Mouse (Mus musculus) kidney, adult 2 months (tissue): ENCODE data around the gene Ttn.

Experiments used
- CTCF ChIP-seq: fragments of 200-500 bp; conservative IDR thresholded peaks from 2 replicates; pipeline ENCODE4 v1.5.1; 2011; ENCODE audit warnings: low read depth, mild to moderate bottlenecking, control low read depth, low read length, moderate library complexity, mixed read lengths; ENCODE audit not compliant: insufficient read depth, insufficient read length
- POLR2A ChIP-seq: fragments of 200-500 bp; IDR thresholded peaks from one replicate; pipeline ENCODE4 v1.6.1; 2011; ENCODE audit warnings: low read depth, low read length, control low read depth

- no peak for TF ChIP-seq CTCF
- no peak for TF ChIP-seq POLR2A
Observed at GRCm38 (mm10) chr2:76714984-76715383, 267.4 kb downstream of the Ttn start.
